7 mouse cellular contexts compared by ENCODE assay signal in the genomic region with DNA sequence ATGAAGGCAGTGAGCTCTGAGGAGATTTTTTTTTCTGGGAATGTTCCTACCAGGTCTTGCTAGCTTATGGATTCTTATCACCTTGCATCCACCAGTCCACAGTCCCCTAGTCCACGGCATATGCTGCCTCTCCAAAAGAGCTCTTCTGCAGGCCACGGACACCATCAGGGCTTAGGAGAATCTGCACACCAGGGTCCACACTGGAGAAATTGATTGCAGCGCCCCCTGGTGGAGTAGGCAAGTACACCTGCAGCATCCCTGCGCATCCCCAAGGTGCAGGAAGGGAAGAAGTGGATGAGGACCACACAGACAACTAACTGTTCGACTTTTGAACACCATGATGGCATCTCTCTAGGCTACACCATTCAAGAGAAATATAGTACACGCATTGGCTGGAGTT.
A peak's percentile ranks its signal among the peaks of the same experiment; 100 is the strongest.
DNase-seq lines count a peak whose midpoint lies in the region; ATAC-seq and TF ChIP-seq lines count a peak whose summit lies in the region.

No protein-coding gene starts in this region.

- H3K9ac ChIP-seq in CH12.LX (ENCODE audit: insufficient read depth, low read depth) = no peak overlapping the region
- no peak overlapping the region for H3K9ac ChIP-seq in midbrain, embryonic 13.5 days (replicated peaks)
- no peak overlapping the region for H3K9ac ChIP-seq in stomach, postnatal 0 days (ENCODE audit: low read length)

- 25% methylated on average over 6 of the region's 6 CpGs for WGBS in midbrain, embryonic 13.5 days
- WGBS in stomach, postnatal 0 days = 33% methylated on average over 6 of the region's 6 CpGs

- peak in 1 of 2 experiments; percentile 38; a peak in 2 of 4 replicates for TF ChIP-seq CTCF in CH12.LX (conservative IDR thresholded peaks at IDR 0.05 in 1 of 2, IDR thresholded peaks at IDR 0.05 in 1 of 2; ENCODE audit: low read depth in 2 of 2, low read length in 2 of 2)
- TF ChIP-seq CTCF in G1E (IDR thresholded peaks at IDR 0.05; ENCODE audit: low read depth, low read length) = 0 out of 2 replicates have a peak, but pooled peaks have one; percentile 13
- peak; percentile 82 for TF ChIP-seq CTCF in stomach, postnatal 0 days (IDR thresholded peaks at IDR 0.05; ENCODE audit: low read depth)

- no peak overlapping the region for H3K27ac ChIP-seq in CH12.LX (ENCODE audit: insufficient read depth, low read depth)
- no peak overlapping the region for H3K27ac ChIP-seq in midbrain, embryonic 13.5 days
- no peak overlapping the region for H3K27ac ChIP-seq in stomach, postnatal 0 days (replicated peaks)

- TF ChIP-seq POLR2A in CH12.LX (IDR thresholded peaks at IDR 0.05; ENCODE audit: low read depth, low read length) = no peak

- no peak overlapping the region for H3K4me3 ChIP-seq in CH12.LX (replicated peaks in 1 of 3; ENCODE audit: low read depth in 2 of 3, low read length in 2 of 3, poor library complexity in 1 of 3)
- no peak overlapping the region for H3K4me3 ChIP-seq in G1E (ENCODE audit: low read depth, low read length)
- H3K4me3 ChIP-seq in midbrain, embryonic 13.5 days (replicated peaks) = no peak overlapping the region
- no peak overlapping the region for H3K4me3 ChIP-seq in stomach, postnatal 0 days (ENCODE audit: low read depth, low read length)

- dilution Hi-C loops in CH12.LX (cut with MboI; ENCODE audit: extremely low pct_ligation_motif_present, extremely low pct_unique_long_range_greater_than_20kb, low sequenced_read_pairs) = no loop called here

- ATAC-seq in G1E (ENCODE audit: extremely low read depth, insufficient number of reproducible peaks, low FRiP score, poor library complexity, severe bottlenecking) = no peak
- ATAC-seq in midbrain, embryonic 13.5 days = peak; percentile 77
- no peak for ATAC-seq in stomach, postnatal 0 days (ENCODE audit: low FRiP score, low TSS enrichment)

- H3K4me1 ChIP-seq in CH12.LX (ENCODE audit: control insufficient read depth in 1 of 2, insufficient read depth in 2 of 2) = no peaks in the 10 kb centered on the region
- no peaks in the 10 kb centered on the region for H3K4me1 ChIP-seq in G1E (ENCODE audit: insufficient read depth, low read depth, low read length)
- H3K4me1 ChIP-seq in midbrain, embryonic 13.5 days (replicated peaks) = peaks cover 4% of the 10 kb centered on the region; the same call in 1 of the 2 replicates
- no peaks in the 10 kb centered on the region for H3K4me1 ChIP-seq in stomach, postnatal 0 days (replicated peaks; ENCODE audit: control insufficient read depth, insufficient read depth)

- peaks cover 2% of the 10 kb centered on the region for H3K27me3 ChIP-seq in CH12.LX (replicated peaks)
- H3K27me3 ChIP-seq in G1E (ENCODE audit: insufficient read depth, low read length) = no peaks in the 10 kb centered on the region
- no peaks in the 10 kb centered on the region for H3K27me3 ChIP-seq in midbrain, embryonic 13.5 days
- no peaks in the 10 kb centered on the region for H3K27me3 ChIP-seq in stomach, postnatal 0 days (ENCODE audit: control insufficient read depth, insufficient read depth, low read length)

- in situ Hi-C loops in CH12.LX (cut with MboI; ENCODE audit: low pct_ligation_motif_present, low pct_unique_long_range_greater_than_20kb, low sequenced_read_pairs) = no loop called here

- no peak overlapping the region for H3K4me2 ChIP-seq in CH12.LX (ENCODE audit: insufficient read depth, low read depth, poor library complexity, severe bottlenecking)
- H3K4me2 ChIP-seq in midbrain, embryonic 13.5 days (replicated peaks) = no peak overlapping the region
- H3K4me2 ChIP-seq in stomach, postnatal 0 days (replicated peaks; ENCODE audit: low read depth) = no peak overlapping the region

- TF ChIP-seq RAD21 in CH12.LX (IDR thresholded peaks at IDR 0.05; ENCODE audit: low read depth, low read length) = no peak; the same call in none of the 2 replicates

- DNase-seq in CH12.LX (ENCODE audit: extremely low read depth) = peak; percentile 27
- no peak for DNase-seq in G1E (ENCODE audit: low spot score)
- peak; percentile 92 to 94 for DNase-seq in cerebellum, postnatal 10 days
- DNase-seq in gastrocnemius, postnatal 10 days = peak; percentile 77
- DNase-seq in layer of hippocampus, postnatal 25 days (ENCODE audit: extremely low spot score in 1 of 2, low spot score in 1 of 2) = peak; percentile 75 to 93
- peak; percentile 64 for DNase-seq in stomach, postnatal 0 days (ENCODE audit: low spot score)

- H3K9me3 ChIP-seq in CH12.LX (replicated peaks; ENCODE audit: low read length) = peaks cover 40% of the 10 kb centered on the region
- peaks cover 16% of the 10 kb centered on the region for H3K9me3 ChIP-seq in G1E (replicated peaks)
- peaks cover 5% of the 10 kb centered on the region; the same call in 1 of the 2 replicates for H3K9me3 ChIP-seq in midbrain, embryonic 13.5 days
- no peaks in the 10 kb centered on the region for H3K9me3 ChIP-seq in stomach, postnatal 0 days (ENCODE audit: control insufficient read depth, low read length)

- no peak for TF ChIP-seq EP300 in CH12.LX (IDR thresholded peaks at IDR 0.05; ENCODE audit: low read length)
- no peak for TF ChIP-seq EP300 in stomach, postnatal 0 days (optimal IDR thresholded peaks at IDR 0.05)

- H3K36me3 ChIP-seq in CH12.LX (replicated peaks in 1 of 2; ENCODE audit: control insufficient read depth in 1 of 2, insufficient read depth in 1 of 2, low read length in 1 of 2) (no peaks in the 10 kb centered on the region), G1E (replicated peaks) (no peaks in the 10 kb centered on the region)
- no peaks in the 10 kb centered on the region for H3K36me3 ChIP-seq in midbrain, embryonic 13.5 days
- H3K36me3 ChIP-seq in stomach, postnatal 0 days (ENCODE audit: control insufficient read depth, insufficient read depth, low read length) = no peaks in the 10 kb centered on the region

- H3K79me2 ChIP-seq in CH12.LX (replicated peaks; ENCODE audit: control insufficient read depth, extremely low read depth, insufficient read depth, poor library complexity, severe bottlenecking) = no peaks in the 10 kb centered on the region

TF ChIP-seq in CH12.LX, 34 proteins besides CTCF, POLR2A, EP300 and RAD21:
- TF ChIP-seq ZMIZ1 (IDR thresholded peaks at IDR 0.05; ENCODE audit: low read depth, low read length) (no peak), ZC3H11A (IDR thresholded peaks at IDR 0.05; ENCODE audit: low read depth, low read length) (no peak), POLR2AphosphoS2 (IDR thresholded peaks at IDR 0.05; ENCODE audit: low read depth, low read length) (no peak), KAT2A (IDR thresholded peaks at IDR 0.05; ENCODE audit: insufficient replicate concordance, low read length) (no peak), SIN3A (IDR thresholded peaks at IDR 0.05; ENCODE audit: low read length) (no peak), SMC3 (IDR thresholded peaks at IDR 0.05; ENCODE audit: low read depth, low read length) (no peak), MXI1 (IDR thresholded peaks at IDR 0.05; ENCODE audit: low read depth, low read length) (no peak), TBP (conservative IDR thresholded peaks at IDR 0.05; ENCODE audit: low read depth, low read length) (no peak), TCF12 (IDR thresholded peaks at IDR 0.05; ENCODE audit: low read depth, low read length) (no peak), JUND (conservative IDR thresholded peaks at IDR 0.05; ENCODE audit: low read depth, low read length) (no peak), CHD1 (IDR thresholded peaks at IDR 0.05; ENCODE audit: low read depth, low read length) (no peak)
